Comparison of ENCODE assay signal across 8 mouse cellular contexts in genomic region chr4:132796196-132796886, GRCm38 (mm10). TPM values are rescaled to one million over a fixed set of nuclear protein-coding genes. Genes with fewer than 3 reads are reported as not detected.
DNase-seq lines count a peak whose midpoint lies in the region; ATAC-seq and TF ChIP-seq lines count a peak whose summit lies in the region.

Gene Themis2 (minus strand): TSS chr4:132796387.

- no peak for TF ChIP-seq CTCF in forebrain, postnatal 0 days (IDR thresholded peaks at IDR 0.05; ENCODE audit: low read depth)

- peak within 1 kb of the TSS; percentile 64 for H3K27ac ChIP-seq in brown adipose tissue, adult 24 weeks (replicated peaks; ENCODE audit: low read depth, low read length)
- H3K27ac ChIP-seq in forebrain, postnatal 0 days (ENCODE audit: low read depth, low read length), result no peak within 1 kb of the TSS
- H3K27ac ChIP-seq in hindbrain, embryonic 11.5 days (ENCODE audit: low read depth, low read length), result no peak within 1 kb of the TSS

- H3K4me1 ChIP-seq in brown adipose tissue, adult 24 weeks (ENCODE audit: control insufficient read depth, insufficient read depth, insufficient read length, low read length), result peaks cover 7% of the 10 kb centered on the region; the same call in 1 of the 2 replicates
- H3K4me1 ChIP-seq in forebrain, postnatal 0 days (ENCODE audit: insufficient read depth), result no peaks in the 10 kb centered on the region
- no peaks in the 10 kb centered on the region for H3K4me1 ChIP-seq in hindbrain, embryonic 11.5 days (replicated peaks; ENCODE audit: control insufficient read depth, insufficient read depth, low read length)

- intact Hi-C loops in left cerebral cortex, postnatal 4 days (cut with DNase I), result no loop called here

- no peak within 1 kb of the TSS for H3K9ac ChIP-seq in forebrain, postnatal 0 days
- no peak within 1 kb of the TSS for H3K9ac ChIP-seq in hindbrain, embryonic 11.5 days (ENCODE audit: low read depth, low read length)

- ATAC-seq in forebrain, postnatal 0 days, result no peak
- no peak for ATAC-seq in hindbrain, embryonic 11.5 days (ENCODE audit: low FRiP score)
- peak; percentile 82 for ATAC-seq in megakaryocyte-erythroid progenitor cell, adult 5-6 weeks (replicated peaks; ENCODE audit: low FRiP score, low TSS enrichment, poor library complexity, severe bottlenecking)

- H3K4me2 ChIP-seq in forebrain, postnatal 0 days (ENCODE audit: low read depth), result peak within 1 kb of the TSS; percentile 30
- peak within 1 kb of the TSS; percentile 49 for H3K4me2 ChIP-seq in hindbrain, embryonic 11.5 days (replicated peaks; ENCODE audit: low read depth, low read length)

- H3K4me3 ChIP-seq in brown adipose tissue, adult 24 weeks (ENCODE audit: insufficient read depth, low read depth, low read length), result peak within 1 kb of the TSS; percentile 69
- H3K4me3 ChIP-seq in forebrain, postnatal 0 days (ENCODE audit: low read depth, low read length), result peak within 1 kb of the TSS; percentile 14; the same call in 1 of the 2 replicates
- peak within 1 kb of the TSS; percentile 25; the same call in 1 of the 2 replicates for H3K4me3 ChIP-seq in hindbrain, embryonic 11.5 days (ENCODE audit: low read depth, low read length)

- no peaks in the 10 kb centered on the region for H3K9me3 ChIP-seq in forebrain, postnatal 0 days (ENCODE audit: low read length)
- no peaks in the 10 kb centered on the region for H3K9me3 ChIP-seq in hindbrain, embryonic 11.5 days (ENCODE audit: control insufficient read depth, low read length)

- H3K27me3 ChIP-seq in forebrain, postnatal 0 days (ENCODE audit: insufficient read depth, low read length), result 0 out of 2 replicates have a peak, but pooled peaks cover 5% of the 10 kb centered on the region
- H3K27me3 ChIP-seq in hindbrain, embryonic 11.5 days (ENCODE audit: control insufficient read depth, insufficient read depth, low read length), result peaks cover 12% of the 10 kb centered on the region; the same call in 1 of the 2 replicates

- H3K36me3 ChIP-seq in forebrain, postnatal 0 days (ENCODE audit: insufficient read depth), result no peaks in the 10 kb centered on the region
- no peaks in the 10 kb centered on the region for H3K36me3 ChIP-seq in hindbrain, embryonic 11.5 days (ENCODE audit: control insufficient read depth, insufficient read depth, low read length)

- DNase-seq in MN1 (ENCODE audit: low spot score), result peak; percentile 73
- no peak for DNase-seq in forebrain, postnatal 0 days
- peak; percentile 77 for DNase-seq in hindbrain, embryonic 11.5 days (ENCODE audit: low spot score)
- DNase-seq in left cerebral cortex, postnatal 4 days, result peak; percentile 52
- DNase-seq in skeletal muscle tissue, adult 2 months (ENCODE audit: low read depth, low spot score), result peak; percentile 44
- DNase-seq in adipocyte (ENCODE audit: low spot score), result no peak

- WGBS in forebrain, postnatal 0 days, result 6% methylated on average over 21 of the region's 21 CpGs
- WGBS in hindbrain, embryonic 11.5 days, result 3% methylated on average over 21 of the region's 21 CpGs

RNA-seq across cellular contexts. Expression of gene Themis2, which starts in this region (rescaled TPM):
- 2.8 and 3.4 TPM in 2 replicates for polyA plus RNA-seq in brown adipose tissue, adult 24 weeks (2012; ENCODE audit: insufficient read depth, insufficient read length, missing spikeins)
- 0.85 and 1.00 TPM in 2 replicates for total RNA-seq in forebrain, postnatal 0 days (2014; rRNA removed)
- polyA plus RNA-seq in forebrain, postnatal 0 days (2015; fragmentation: Nextera tagmentation; extraction: Ambion mirVana), result 0.43 and 0.50 TPM in 2 replicates
- 0.67 and 0.69 TPM in 2 replicates for polyA plus RNA-seq in hindbrain, embryonic 11.5 days (2014; fragmentation: Nextera tagmentation; extraction: Ambion mirVana)
- under 1 TPM; 0.52 to 0.81 TPM for total RNA-seq in left cerebral cortex, postnatal 4 days (2021)
- total RNA-seq in megakaryocyte-erythroid progenitor cell, adult 5-6 weeks (2014; fragmentation: Nextera tagmentation), result 2.0 and 3.9 TPM in 2 replicates
- total RNA-seq in megakaryocyte-erythroid progenitor cell, adult 5-6 weeks (2017), result 0.80 and 1.7 TPM in 2 replicates

Comparison
In these comparisons a context has a peak if more than half of its experiments do, and no peak if none do; other contexts are left out.
1. Peak in DNase-seq, H3K4me3 ChIP-seq and H3K4me2 ChIP-seq in hindbrain, embryonic 11.5 days; RNA of the gene not detected or under 1 TPM.
2. Peak in DNase-seq in left cerebral cortex, postnatal 4 days; RNA of the gene not detected or under 1 TPM.
3. DNase-seq: peak in MN1 (single experiment) and skeletal muscle tissue, adult 2 months (single experiment); none in forebrain, postnatal 0 days (single experiment) and adipocyte (single experiment).
4. H3K4me3 ChIP-seq: peak in every context shown above with its lines; median percentile 69 in brown adipose tissue, adult 24 weeks; 25 in hindbrain, embryonic 11.5 days; 14 in forebrain, postnatal 0 days.